Mouse (Mus musculus) kidney, adult 2 months (tissue): ENCODE results near the gene Dlgap1.

Experiments used
- CTCF ChIP-seq: fragments of 200-500 bp; conservative IDR thresholded peaks from 2 replicates; pipeline ENCODE4 v1.5.1; 2011; ENCODE audit warnings: low read depth, mild to moderate bottlenecking, control low read depth, low read length, moderate library complexity, mixed read lengths; ENCODE audit not compliant: insufficient read depth, insufficient read length
- POLR2A ChIP-seq: fragments of 200-500 bp; IDR thresholded peaks from one replicate; pipeline ENCODE4 v1.6.1; 2011; ENCODE audit warnings: low read depth, low read length, control low read depth

GRCm38 (mm10) chr17:70363971-70364370 lies 395.1 kb downstream of the Dlgap1 start:
- TF ChIP-seq POLR2A, result no peak
- no peak for TF ChIP-seq CTCF
